Mouse (Mus musculus) layer of hippocampus, postnatal 36 days (tissue): ENCODE data around the gene Dlgap4. TPM values are rescaled to one million over a fixed set of nuclear protein-coding genes. Genes with fewer than 3 reads are reported as not detected.

ENCODE experiments used
- DNase-seq, 2 experiments: peaks; one replicate each; pipeline ENCODE4 v3.0.0; 2022
- total RNA-seq, 2 experiments: library from RNA; stranded (reverse); gene quantifications; 2 replicates each; pipeline ENCODE4 v1.2.3; 2021

Dlgap4 gene
- total RNA-seq, 2 experiments from 2014 or later, result 197 to 198 TPM

DNA sequence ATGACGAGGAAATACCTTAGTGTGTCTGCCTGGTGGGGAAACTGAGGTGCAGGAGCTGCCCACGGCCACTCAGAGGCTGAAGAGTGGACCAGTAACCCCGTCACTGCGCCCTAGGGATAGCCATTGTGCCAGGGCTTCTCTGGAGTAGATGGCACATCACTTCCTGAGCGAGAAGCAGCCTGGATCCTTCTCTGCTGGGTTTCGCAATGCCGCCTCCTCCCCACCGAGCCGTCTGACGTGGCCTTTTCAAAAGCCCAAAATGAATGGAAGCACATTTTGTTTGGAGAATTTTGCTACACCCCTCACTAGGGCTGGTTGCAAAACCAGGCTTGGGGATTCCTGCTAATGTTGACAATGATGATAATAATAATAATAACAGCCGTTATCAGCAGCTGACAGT is 4.0 kb downstream of the Dlgap4 start:
- DNase-seq, result peak; percentile 74 to 76

DNA sequence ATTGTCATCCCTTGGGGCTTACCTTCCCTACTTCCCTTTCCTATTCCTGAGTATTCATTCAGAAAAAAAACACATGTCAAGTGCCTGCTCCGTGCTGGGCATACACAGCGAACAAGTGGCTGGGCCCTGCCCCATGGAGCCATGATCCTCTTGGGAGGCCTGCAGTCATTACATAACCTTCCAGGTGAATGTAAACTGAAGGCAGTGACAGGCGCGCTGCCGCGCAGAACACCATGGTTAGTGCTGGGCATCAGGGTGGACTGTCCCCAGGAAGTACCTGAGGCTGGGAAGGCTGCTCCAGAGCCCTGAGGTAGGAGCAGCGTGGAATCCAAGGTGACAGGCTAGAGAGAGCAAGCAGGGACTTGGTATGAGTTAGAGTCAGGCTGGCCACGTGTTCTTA is 7.4 kb downstream of the Dlgap4 start:
- DNase-seq, result no peak

DNA sequence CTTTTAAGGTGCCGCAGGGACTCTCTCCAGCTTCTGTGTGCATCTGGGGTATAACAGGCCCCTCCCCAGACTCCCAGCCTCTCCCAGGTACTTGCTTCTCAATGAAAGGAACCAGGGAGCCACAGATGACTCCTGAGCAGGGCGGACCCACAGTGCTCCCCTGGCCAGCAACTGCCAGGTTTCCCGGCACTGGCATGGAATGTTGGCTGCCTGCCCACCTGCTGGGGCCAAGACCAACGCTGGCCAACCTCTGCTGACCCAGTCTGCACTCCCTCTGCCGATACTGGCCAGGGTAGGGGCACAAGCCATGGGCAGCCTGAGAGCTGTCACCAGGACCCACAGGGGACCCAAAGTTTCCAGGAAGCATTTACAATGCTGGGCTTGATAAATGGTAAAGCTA is 7.9 kb downstream of the Dlgap4 start:
- DNase-seq, result no peak

DNA sequence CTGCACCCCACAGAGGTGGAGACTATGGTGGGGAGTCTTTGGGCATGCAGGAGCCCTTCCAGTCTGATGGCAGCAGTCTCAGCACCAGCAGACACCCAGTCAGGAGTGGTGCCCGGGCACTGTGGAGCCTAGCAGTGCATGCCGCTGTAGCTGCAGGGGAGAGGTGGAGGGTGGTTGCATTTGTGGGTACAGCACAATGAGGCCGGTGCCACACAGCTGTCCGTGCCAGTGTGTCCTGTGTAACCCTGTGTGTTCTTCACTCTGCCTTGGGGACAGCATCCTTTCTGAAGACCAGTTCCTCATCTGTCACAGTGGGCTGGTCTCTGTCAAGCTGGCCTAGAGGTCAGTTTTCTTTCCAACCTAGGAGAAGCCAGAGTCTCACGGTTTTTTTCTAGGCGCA is 8.7 kb downstream of the Dlgap4 start:
- DNase-seq, result no peak

GRCm38 (mm10) chr2:156623246-156623645 is 9.7 kb downstream of the Dlgap4 start:
- DNase-seq, result no peak

- DNase-seq, result no peak
These were observed 11.8 kb downstream of the Dlgap4 start for GRCm38 (mm10) chr2:156625307-156625706.

DNA sequence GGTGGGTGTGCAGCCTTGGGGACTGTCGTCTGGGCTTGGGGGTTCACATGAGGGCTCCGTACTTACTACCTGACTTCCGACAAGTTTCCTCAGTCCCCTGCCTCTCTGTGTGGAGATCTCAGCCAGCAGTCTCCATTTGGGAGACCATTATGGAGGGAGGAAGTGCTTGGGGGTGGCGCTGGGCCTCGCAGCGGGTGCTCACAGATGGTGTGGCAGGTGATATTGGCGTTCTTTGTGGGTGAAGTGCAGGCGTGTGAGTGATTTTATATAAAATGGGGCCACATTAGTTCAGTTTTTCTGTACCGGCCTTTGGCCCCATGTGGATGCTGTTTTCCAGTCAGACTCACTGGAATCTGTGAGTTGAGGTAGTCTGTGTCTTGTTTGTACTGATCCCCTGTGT is 12.6 kb downstream of the Dlgap4 start:
- peak in 1 of 2 experiments; percentile 45 for DNase-seq

DNA sequence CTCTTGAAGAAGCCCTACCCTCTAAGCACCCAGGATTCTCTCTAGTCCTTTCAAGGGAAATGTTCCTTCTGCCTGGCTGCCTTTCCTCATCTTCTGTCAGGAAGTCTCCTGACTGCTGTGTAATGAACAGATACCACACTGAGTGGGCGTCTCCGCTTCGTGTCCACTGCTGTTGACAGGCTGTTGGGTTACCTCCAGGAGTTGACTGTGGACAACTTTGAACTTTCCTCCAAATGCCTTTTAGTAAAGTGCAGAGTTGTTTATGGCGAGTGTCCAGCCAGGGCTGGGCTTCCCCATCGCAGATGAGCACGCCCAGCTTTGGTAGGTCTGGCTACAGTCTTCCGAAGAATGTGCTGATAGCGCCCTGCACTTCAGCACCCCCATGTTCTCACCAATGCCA is 13.0 kb downstream of the Dlgap4 start:
- no peak for DNase-seq

DNA sequence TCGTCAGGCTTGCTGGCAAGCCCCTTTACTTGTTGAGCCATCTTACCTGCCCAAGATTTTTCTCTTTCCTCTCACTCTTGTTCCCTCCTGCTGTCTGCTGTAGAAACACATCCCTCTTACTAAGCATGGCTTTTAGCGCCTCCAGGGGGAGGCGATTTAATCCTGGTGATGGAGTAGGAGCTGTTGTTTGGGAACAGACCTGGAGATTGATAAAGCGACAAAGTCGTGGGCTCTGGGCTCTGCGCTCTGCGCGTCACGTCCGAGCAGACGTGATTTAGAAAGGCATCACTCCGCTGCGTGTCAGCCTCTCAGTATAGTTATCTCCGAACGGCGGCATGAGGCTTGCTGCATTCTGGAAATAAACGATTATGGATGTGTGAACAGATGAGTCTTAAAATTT is 14.4 kb downstream of the Dlgap4 start:
- DNase-seq, result no peak

DNA sequence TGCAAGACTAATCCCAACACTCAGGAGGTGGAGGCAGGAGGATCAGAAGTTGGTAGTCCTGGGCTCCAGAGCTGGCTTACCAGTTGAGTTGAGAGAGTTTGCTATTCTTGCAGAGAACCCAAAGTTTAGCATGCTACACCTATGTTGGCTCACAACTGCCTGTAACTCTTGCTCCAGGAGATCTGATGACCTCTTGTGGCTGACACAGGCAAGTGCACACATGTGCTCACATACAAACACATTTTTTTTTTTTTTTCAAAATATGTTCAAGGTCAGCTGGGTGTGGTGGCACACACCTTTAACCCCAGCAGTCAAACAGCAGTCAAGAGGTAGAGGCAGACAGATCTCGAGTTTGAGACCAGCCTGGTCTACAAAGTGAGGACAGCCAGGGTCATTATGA is 16.8 kb downstream of the Dlgap4 start:
- DNase-seq, result no peak

- no peak for DNase-seq
These were observed 19.2 kb downstream of the Dlgap4 start for GRCm38 (mm10) chr2:156632721-156633120.

DNA sequence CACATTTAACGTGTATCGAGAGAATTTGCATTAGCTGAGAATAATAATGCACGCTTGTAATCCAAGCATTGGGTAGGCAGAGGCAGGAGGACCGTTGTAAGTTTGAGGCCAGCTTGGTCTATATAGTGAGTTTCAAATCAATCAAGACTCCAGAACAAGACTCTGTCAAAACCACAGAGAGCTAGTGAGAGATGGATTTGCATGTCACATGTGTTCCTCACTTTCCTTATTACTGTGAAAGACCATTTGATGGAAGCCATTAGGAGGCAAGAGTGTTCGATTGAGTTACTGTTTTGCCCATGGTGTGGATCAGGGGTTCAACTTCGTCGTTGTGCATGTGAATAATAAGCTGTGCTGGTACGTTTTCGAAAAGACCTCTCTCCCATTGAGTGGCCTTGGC is 21.6 kb downstream of the Dlgap4 start:
- DNase-seq, result no peak

GRCm38 (mm10) chr2:156641141-156641540 is 27.6 kb downstream of the Dlgap4 start:
- DNase-seq, result no peak

- DNase-seq, result no peak
These were observed 29.4 kb downstream of the Dlgap4 start for GRCm38 (mm10) chr2:156642931-156643330.

DNA sequence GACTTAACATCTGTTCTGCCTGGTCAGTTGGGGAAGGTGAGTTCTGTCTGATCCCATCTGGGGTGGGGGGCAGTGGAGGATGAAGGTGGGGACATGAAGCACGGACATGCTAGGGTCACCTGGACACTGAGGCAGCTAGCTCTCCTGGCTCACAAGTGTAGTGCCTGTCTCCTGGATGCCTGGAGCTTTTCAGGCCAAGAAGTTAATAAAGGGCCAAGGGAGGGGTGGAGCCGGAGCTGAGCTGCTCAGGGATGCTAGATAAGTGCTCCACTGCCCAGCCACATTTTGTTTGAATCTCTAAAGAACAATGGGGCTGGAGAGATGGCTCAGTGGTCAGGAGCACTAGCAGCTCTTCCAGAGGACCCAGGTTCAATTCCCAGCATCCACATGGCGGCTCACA is 29.9 kb downstream of the Dlgap4 start:
- no peak for DNase-seq

- DNase-seq, result no peak
These were observed 31.6 kb downstream of the Dlgap4 start for GRCm38 (mm10) chr2:156645145-156645544.

GRCm38 (mm10) chr2:156646877-156647276 is 33.4 kb downstream of the Dlgap4 start:
- DNase-seq, result no peak

- peak in 1 of 2 experiments; percentile 47 for DNase-seq
These were observed 34.5 kb downstream of the Dlgap4 start for GRCm38 (mm10) chr2:156648042-156648441.

DNA sequence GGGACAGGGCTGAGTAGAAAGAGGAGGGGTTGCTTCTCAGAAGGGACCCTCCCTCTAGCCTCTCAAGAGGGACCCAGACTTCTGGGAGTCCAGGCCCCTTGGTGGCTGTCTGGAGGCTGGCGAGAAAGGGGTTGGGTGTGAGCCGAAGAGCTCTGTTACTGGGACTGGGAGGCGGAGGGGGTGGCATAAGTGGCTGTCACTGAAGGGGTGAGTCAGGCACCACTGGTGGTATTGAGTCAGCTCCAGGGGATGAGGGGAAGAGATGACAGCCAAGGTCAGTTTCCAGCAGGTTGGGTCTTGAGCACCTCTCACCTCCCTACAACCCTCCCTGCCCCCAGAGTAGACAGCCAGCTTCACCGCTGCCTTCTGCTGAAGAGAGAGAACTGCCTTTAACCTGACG is 35.9 kb downstream of the Dlgap4 start:
- no peak for DNase-seq

GRCm38 (mm10) chr2:156651019-156651418 is 37.5 kb downstream of the Dlgap4 start:
- DNase-seq, result no peak

DNA sequence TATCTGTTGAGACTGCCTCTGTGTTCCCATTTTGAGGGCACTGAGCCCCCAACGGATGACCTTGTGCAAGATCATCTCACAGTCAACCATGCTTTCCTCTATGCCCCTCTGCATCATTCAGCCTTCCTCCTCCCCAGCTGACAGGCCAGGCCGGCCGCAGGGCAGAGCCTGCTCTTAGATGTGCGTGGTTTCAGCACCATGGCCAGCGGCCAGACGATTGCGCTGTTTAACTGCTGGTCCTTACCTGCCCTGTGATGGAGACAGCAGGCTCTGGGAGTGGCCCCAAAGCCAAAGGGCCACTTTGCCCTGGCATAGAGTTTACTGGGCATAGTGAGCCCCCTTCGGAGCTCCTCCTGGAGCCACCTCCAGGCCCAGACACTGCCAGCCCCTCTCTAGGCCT is 39.3 kb downstream of the Dlgap4 start:
- DNase-seq, result no peak

GRCm38 (mm10) chr2:156654148-156654547 is 40.6 kb downstream of the Dlgap4 start:
- peak in 1 of 2 experiments; percentile 47 for DNase-seq

DNA sequence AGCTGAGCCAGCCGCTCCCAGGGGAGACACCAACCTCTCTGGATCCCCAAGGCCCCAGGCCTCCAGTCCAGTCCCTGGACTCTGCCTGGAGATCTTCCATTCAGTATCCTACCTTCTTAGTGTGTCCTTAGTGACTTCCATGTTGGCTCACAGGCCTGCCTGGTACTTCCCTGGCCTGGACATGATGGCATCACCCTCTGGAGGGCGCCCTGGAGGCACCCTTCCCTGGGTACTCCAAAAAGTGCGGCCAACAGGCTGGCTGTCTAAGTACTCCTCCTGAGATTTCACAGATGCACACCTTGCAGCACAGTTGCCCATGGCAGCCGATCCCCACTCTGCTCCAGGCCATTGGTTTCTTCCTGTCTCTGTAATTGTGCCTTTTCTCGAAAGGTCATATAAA is 42.1 kb downstream of the Dlgap4 start:
- DNase-seq, result no peak

- DNase-seq, result no peak
These were observed 44.0 kb downstream of the Dlgap4 start for GRCm38 (mm10) chr2:156657522-156657921.

- no peak for DNase-seq
These were observed 44.7 kb downstream of the Dlgap4 start for GRCm38 (mm10) chr2:156658221-156658620.

GRCm38 (mm10) chr2:156658751-156659150 is 45.2 kb downstream of the Dlgap4 start:
- peak in 1 of 2 experiments; percentile 43 for DNase-seq
